Mouse (Mus musculus) hindbrain, embryonic 14.5 days (tissue): ENCODE measurements at regions not wholly inside any gene's neighbourhood (a gene's known extent, or its start where the extent isn't known, plus 50 kb on each side); places are given as distances from the start of the nearest gene placed in this dataset.
"Not testable (repeated sequence)": the region's sequence is repeated elsewhere in the genome, so short reads cannot be mapped to it uniquely, and the experiment has no call there.

ENCODE experiments used
- ATAC-seq: fragments of 200-750 bp; cut with Nextera tagmentation; 2 replicates; pipeline ENCODE4 v1.8.0; 2017; ENCODE audit warnings: moderate number of reproducible peaks, mild to moderate bottlenecking, moderate TSS enrichment, moderate library complexity; ENCODE audit not compliant: low FRiP score
- DNase-seq: peaks from one replicate; pipeline ENCODE4 v3.0.0-alpha.2; 2015; ENCODE audit warnings: low spot score
- H3K27ac ChIP-seq: fragments of 300-500 bp; sonication (generic); 2 replicates; pipeline ENCODE4 v1.5.1; 2014; ENCODE audit warnings: mild to moderate bottlenecking, moderate library complexity
- H3K27me3 ChIP-seq: fragments of 300-500 bp; sonication (generic); 2 replicates; pipeline ENCODE4 v1.6.1; 2014; ENCODE audit warnings: mild to moderate bottlenecking, low read length, mixed read lengths; ENCODE audit not compliant: control insufficient read depth, insufficient read depth
- H3K36me3 ChIP-seq: fragments of 300-500 bp; sonication (generic); replicated peaks from 2 replicates; pipeline ENCODE4 v1.6.1; 2014; ENCODE audit not compliant: control insufficient read depth, insufficient read depth
- H3K4me1 ChIP-seq: fragments of 300-500 bp; sonication (generic); replicated peaks from 2 replicates; pipeline ENCODE4 v1.6.1; 2014; ENCODE audit warnings: antibody characterized with exemption, low read length, mixed read lengths; ENCODE audit not compliant: control insufficient read depth, insufficient read depth
- H3K4me2 ChIP-seq: fragments of 300-500 bp; sonication (generic); replicated peaks from 2 replicates; pipeline ENCODE4 v1.6.1; 2014; ENCODE audit warnings: mild to moderate bottlenecking, moderate library complexity
- H3K4me3 ChIP-seq: fragments of 300-500 bp; sonication (generic); replicated peaks from 2 replicates; pipeline ENCODE4 v1.5.1; 2014; ENCODE audit warnings: mild to moderate bottlenecking, low read length
- H3K9ac ChIP-seq: fragments of 300-500 bp; sonication (generic); 2 replicates; pipeline ENCODE4 v1.6.1; 2014
- H3K9me3 ChIP-seq: fragments of 300-500 bp; sonication (generic); 2 replicates; pipeline ENCODE4 v1.6.1; 2016; ENCODE audit warnings: low read length; ENCODE audit not compliant: control insufficient read depth
- WGBS: fragments of 180-500 bp; shearing (Covaris S2); extraction: QIAGEN DNeasy Blood & Tissue Kit; methylation state at CpG from one replicate; pipeline ENCODE4 v1.1.7; 2014; 5-methylcytosine and 5-hydroxymethylcytosine counted together

DNA sequence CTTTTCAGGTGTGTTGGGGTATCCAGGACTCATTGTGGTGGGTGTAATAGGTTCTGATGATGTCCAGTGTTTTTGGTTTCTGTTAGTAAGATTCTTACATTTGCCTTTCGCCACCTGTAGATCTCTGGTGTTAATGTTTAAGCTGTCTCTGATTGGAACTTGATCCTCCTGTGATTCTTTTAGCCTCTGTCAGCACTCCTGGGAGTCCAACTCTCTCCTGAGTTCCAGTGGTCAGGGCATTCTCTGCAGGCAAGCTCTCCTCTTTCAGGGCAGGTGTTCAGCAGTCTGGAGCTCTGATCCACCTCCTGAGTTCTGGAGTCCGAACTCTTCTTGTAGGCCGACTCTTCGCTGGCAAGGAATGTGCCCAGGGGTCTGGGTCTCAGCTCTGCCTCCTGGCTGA lies 274.9 kb upstream of the Pou3f2 start:
- H3K27me3 ChIP-seq, H3K9me3 ChIP-seq, H3K9ac ChIP-seq, DNase-seq, ATAC-seq, H3K4me2 ChIP-seq, H3K4me3 ChIP-seq, H3K36me3 ChIP-seq, H3K27ac ChIP-seq, H3K4me1 ChIP-seq: not testable (repeated sequence)
- 97% methylated on average over 4 of the region's 4 CpGs for WGBS
